Mouse (Mus musculus): ENCODE measurements around the gene Fat4. TPM values are rescaled to one million over a fixed set of nuclear protein-coding genes. Genes with fewer than 3 reads are reported as not detected.

The Fat4 gene
- polyA plus RNA-seq, 1 experiment from 2014 or later: 3.9 TPM

- Histone ChIP-seq H3K9me3 (replicated peaks; ENCODE audit: low read length) (no peaks in the 10 kb centered on the region), H3K27ac (no peak overlapping the region), H3K4me3 (replicated peaks; ENCODE audit: low read depth, low read length) (peak overlapping the region; percentile 64), H3K4me1 (replicated peaks; ENCODE audit: insufficient read depth, low read length) (peaks cover 22% of the 10 kb centered on the region; the same call in 1 of the 2 replicates), H3K27me3 (ENCODE audit: insufficient read depth, low read length) (no peaks in the 10 kb centered on the region), H3K36me3 (ENCODE audit: insufficient read depth, low read length) (0 out of 2 replicates have a peak, but pooled peaks cover 11% of the 10 kb centered on the region), H3K4me2 (ENCODE audit: low read length) (peak overlapping the region; percentile 95), H3K9ac (ENCODE audit: low read depth, low read length) (0 out of 2 replicates have a peak overlapping the region, but pooled peaks have one; percentile 56)
- DNase-seq (ENCODE audit: low spot score) (peak; percentile 64), ATAC-seq (replicated peaks; ENCODE audit: low FRiP score, low read depth) (peak; percentile 23; the same call in 1 of the 2 replicates)
- WGBS: 9% methylated on average over 24 of the region's 24 CpGs
- TF ChIP-seq CTCF (IDR thresholded peaks at IDR 0.05; ENCODE audit: low read depth): peak; percentile 69
Measured at GRCm38 (mm10) chr3:38888111-38888510, 1.4 kb downstream of the Fat4 start.

- ATAC-seq (replicated peaks; ENCODE audit: low FRiP score, low read depth): no peak
- Histone ChIP-seq H3K4me1 (replicated peaks; ENCODE audit: insufficient read depth, low read length) (peaks cover 18% of the 10 kb centered on the region; the same call in 1 of the 2 replicates), H3K4me2 (ENCODE audit: low read length) (peak overlapping the region; percentile 54), H3K9me3 (replicated peaks; ENCODE audit: low read length) (no peaks in the 10 kb centered on the region), H3K36me3 (ENCODE audit: insufficient read depth, low read length) (0 out of 2 replicates have a peak, but pooled peaks cover 11% of the 10 kb centered on the region), H3K27ac (no peak overlapping the region), H3K27me3 (ENCODE audit: insufficient read depth, low read length) (no peaks in the 10 kb centered on the region), H3K9ac (ENCODE audit: low read depth, low read length) (0 out of 2 replicates have a peak overlapping the region, but pooled peaks have one; percentile 2), H3K4me3 (replicated peaks; ENCODE audit: low read depth, low read length) (peak overlapping the region; percentile 28)
- 9% methylated on average over 6 of the region's 6 CpGs for WGBS
- no peak for DNase-seq (ENCODE audit: low spot score)
- no peak for TF ChIP-seq CTCF (IDR thresholded peaks at IDR 0.05; ENCODE audit: low read depth)
Measured at GRCm38 (mm10) chr3:38892791-38893224, 6.1 kb downstream of the Fat4 start.

- H3K4me1 ChIP-seq (replicated peaks; ENCODE audit: insufficient read depth, low read length): no peaks in the 10 kb centered on the region
- no peaks in the 10 kb centered on the region for H3K9me3 ChIP-seq (replicated peaks; ENCODE audit: low read length)
- TF ChIP-seq CTCF (IDR thresholded peaks at IDR 0.05; ENCODE audit: low read depth): no peak
- H3K9ac ChIP-seq (ENCODE audit: low read depth, low read length): no peak overlapping the region
- ATAC-seq (replicated peaks; ENCODE audit: low FRiP score, low read depth) (no peak), DNase-seq (ENCODE audit: low spot score) (no peak)
- no peak overlapping the region for H3K4me3 ChIP-seq (replicated peaks; ENCODE audit: low read depth, low read length)
- H3K36me3 ChIP-seq (ENCODE audit: insufficient read depth, low read length): no peaks in the 10 kb centered on the region
- no peak overlapping the region for H3K4me2 ChIP-seq (ENCODE audit: low read length)
- H3K27ac ChIP-seq: no peak overlapping the region
- H3K27me3 ChIP-seq (ENCODE audit: insufficient read depth, low read length): no peaks in the 10 kb centered on the region
- 26% methylated on average over 1 of the region's 1 CpGs for WGBS
Measured at GRCm38 (mm10) chr3:38900839-38901238, 14.1 kb downstream of the Fat4 start.

GRCm38 (mm10) chr3:38906832-38907231, 20.1 kb downstream of the Fat4 start:
- no peaks in the 10 kb centered on the region for H3K9me3 ChIP-seq (replicated peaks; ENCODE audit: low read length)
- H3K9ac ChIP-seq (ENCODE audit: low read depth, low read length): no peak overlapping the region
- H3K4me2 ChIP-seq (ENCODE audit: low read length): no peak overlapping the region
- H3K4me1 ChIP-seq (replicated peaks; ENCODE audit: insufficient read depth, low read length): no peaks in the 10 kb centered on the region; the same call in 1 of the 2 replicates
- ATAC-seq (replicated peaks; ENCODE audit: low FRiP score, low read depth) (no peak), DNase-seq (ENCODE audit: low spot score) (no peak)
- TF ChIP-seq CTCF (IDR thresholded peaks at IDR 0.05; ENCODE audit: low read depth): no peak
- H3K27ac ChIP-seq: no peak overlapping the region
- no peaks in the 10 kb centered on the region for H3K27me3 ChIP-seq (ENCODE audit: insufficient read depth, low read length)
- no peak overlapping the region for H3K4me3 ChIP-seq (replicated peaks; ENCODE audit: low read depth, low read length)
- 63% methylated on average over 3 of the region's 3 CpGs for whole genome bisulfite sequencing
- H3K36me3 ChIP-seq (ENCODE audit: insufficient read depth, low read length): no peaks in the 10 kb centered on the region

- ATAC-seq (replicated peaks; ENCODE audit: low FRiP score, low read depth) (no peak), DNase-seq (ENCODE audit: low spot score) (no peak)
- no peaks in the 10 kb centered on the region; the same call in none of the 2 replicates for H3K4me1 ChIP-seq (replicated peaks; ENCODE audit: insufficient read depth, low read length)
- H3K4me2 ChIP-seq (ENCODE audit: low read length): no peak overlapping the region
- no peak overlapping the region for H3K27ac ChIP-seq
- H3K9me3 ChIP-seq (replicated peaks; ENCODE audit: low read length): no peaks in the 10 kb centered on the region
- H3K9ac ChIP-seq (ENCODE audit: low read depth, low read length): no peak overlapping the region
- H3K4me3 ChIP-seq (replicated peaks; ENCODE audit: low read depth, low read length): no peak overlapping the region
- H3K27me3 ChIP-seq (ENCODE audit: insufficient read depth, low read length): no peaks in the 10 kb centered on the region
- WGBS: 51% methylated on average over 14 of the region's 14 CpGs
- TF ChIP-seq CTCF (IDR thresholded peaks at IDR 0.05; ENCODE audit: low read depth): no peak
- H3K36me3 ChIP-seq (ENCODE audit: insufficient read depth, low read length): no peaks in the 10 kb centered on the region
Measured at GRCm38 (mm10) chr3:38907676-38908425, 21.1 kb downstream of the Fat4 start.

GRCm38 (mm10) chr3:38908426-38909111, 21.8 kb downstream of the Fat4 start:
- H3K27ac ChIP-seq: no peak overlapping the region
- no peaks in the 10 kb centered on the region for H3K27me3 ChIP-seq (ENCODE audit: insufficient read depth, low read length)
- WGBS: 70% methylated on average over 13 of the region's 13 CpGs
- ATAC-seq (replicated peaks; ENCODE audit: low FRiP score, low read depth) (no peak), DNase-seq (ENCODE audit: low spot score) (no peak)
- no peaks in the 10 kb centered on the region for H3K9me3 ChIP-seq (replicated peaks; ENCODE audit: low read length)
- H3K36me3 ChIP-seq (ENCODE audit: insufficient read depth, low read length): no peaks in the 10 kb centered on the region
- H3K4me2 ChIP-seq (ENCODE audit: low read length): no peak overlapping the region
- H3K4me3 ChIP-seq (replicated peaks; ENCODE audit: low read depth, low read length): no peak overlapping the region
- H3K4me1 ChIP-seq (replicated peaks; ENCODE audit: insufficient read depth, low read length): peaks cover 6% of the 10 kb centered on the region
- no peak overlapping the region for H3K9ac ChIP-seq (ENCODE audit: low read depth, low read length)
- TF ChIP-seq CTCF (IDR thresholded peaks at IDR 0.05; ENCODE audit: low read depth): no peak

All from kidney, postnatal 0 days (tissue).